Mouse (Mus musculus) CH12.LX (cell line): Measurements from ENCODE around the gene Acot7.

Experiments
- CTCF ChIP-seq, 2 experiments: IDR thresholded peaks in 1 of 2; conservative IDR thresholded peaks in 1 of 2; 2 replicates each; pipeline ENCODE4 v1.5.1; 2011 to 2012; ENCODE audit warnings: low read depth in 2 of 2, low read length in 2 of 2, improper control_type of control experiment in 1 of 2, inconsistent platforms in 1 of 2, mild to moderate bottlenecking in 1 of 2, moderate library complexity in 1 of 2
- POLR2A ChIP-seq: IDR thresholded peaks from 2 replicates; pipeline ENCODE4 v1.6.1; 2011; ENCODE audit warnings: low read depth, mild to moderate bottlenecking, improper control_type of control experiment, low read length
- TBP ChIP-seq: conservative IDR thresholded peaks from 2 replicates; pipeline ENCODE4 v1.6.1; 2011; ENCODE audit warnings: low read depth, low read length, improper control_type of control experiment
- USF1 ChIP-seq: IDR thresholded peaks from 2 replicates; pipeline ENCODE4 v1.6.1; 2014; ENCODE audit warnings: low read depth, mild to moderate bottlenecking, inconsistent platforms, low read length, improper control_type of control experiment
- ZNF384 ChIP-seq: IDR thresholded peaks from 2 replicates; pipeline ENCODE4 v1.6.1; 2012; ENCODE audit warnings: low read depth, low read length, improper control_type of control experiment, inconsistent platforms

DNA sequence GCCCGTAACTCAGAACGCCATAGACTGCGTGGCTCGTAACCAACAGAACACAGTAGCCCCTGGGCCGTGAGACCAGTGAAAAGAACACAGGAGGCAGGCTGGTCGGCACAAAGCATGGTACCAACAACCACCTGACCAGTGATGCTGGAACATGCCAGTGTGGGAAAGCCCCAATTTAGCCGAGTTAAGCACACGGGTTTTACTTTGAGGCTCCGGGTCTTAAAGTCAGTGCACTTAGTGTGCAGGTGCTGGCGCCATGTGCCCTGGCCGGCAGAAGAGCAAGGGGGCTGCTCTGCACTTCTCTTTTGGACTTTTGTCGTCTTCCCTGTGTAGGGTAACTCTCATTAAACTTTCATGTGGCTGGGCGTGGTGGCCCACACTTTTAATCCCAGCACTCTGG is 92.0 kb downstream of the Acot7 start:
- TF ChIP-seq USF1, result peak; percentile 37; the same call in 1 of the 2 replicates
- no peak for TF ChIP-seq TBP
- TF ChIP-seq POLR2A, result peak; percentile 35; the same call in 1 of the 2 replicates
- no peak for TF ChIP-seq CTCF (conservative IDR thresholded peaks at IDR 0.05 in 1 of 2, IDR thresholded peaks at IDR 0.05 in 1 of 2; ENCODE audit: low read depth in 2 of 2, low read length in 2 of 2)
- no peak for TF ChIP-seq ZNF384
